Mouse (Mus musculus) cortical plate, adult 2 months (tissue): ENCODE data around the gene Smox.

Experiments
- CTCF ChIP-seq: fragments of 200-500 bp; IDR thresholded peaks from 2 replicates; pipeline ENCODE4 v1.5.1; 2011; ENCODE audit warnings: mild to moderate bottlenecking, control low read depth, low read length; ENCODE audit not compliant: insufficient read depth; ENCODE audit errors: extremely low read depth
- POLR2A ChIP-seq: fragments of 200-500 bp; IDR thresholded peaks from 2 replicates; pipeline ENCODE4 v1.6.1; 2011; ENCODE audit warnings: mild to moderate bottlenecking, low read length, control low read depth; ENCODE audit not compliant: insufficient read depth; ENCODE audit errors: extremely low read depth

DNA sequence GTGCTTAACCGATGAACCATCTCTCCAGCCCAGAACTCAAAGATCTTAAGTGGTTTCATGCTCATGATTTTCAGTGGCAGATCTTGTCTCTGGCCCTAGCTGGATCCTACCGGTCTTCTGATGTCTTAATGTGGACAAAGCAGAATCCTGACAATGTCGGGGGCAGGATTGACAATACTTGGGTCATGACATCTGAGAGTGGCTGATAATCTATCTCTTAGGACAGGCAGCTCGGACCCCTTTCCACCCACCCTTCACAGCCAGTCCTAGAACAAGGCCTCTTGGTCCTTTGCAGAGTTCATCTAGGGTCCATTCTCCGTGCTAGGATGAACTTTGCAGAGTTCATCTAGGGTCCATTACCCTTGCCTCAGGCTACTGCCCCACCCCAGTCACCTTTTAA lies 2.1 kb downstream of the Smox start:
- TF ChIP-seq CTCF (no peak), POLR2A (no peak)
